Mouse (Mus musculus) erythroblast, adult 5-6 weeks (primary cell): ENCODE results near the gene Cela3b. TPM values are rescaled to one million over a fixed set of nuclear protein-coding genes. Genes with fewer than 3 reads are reported as not detected.

Source experiments
- ATAC-seq: replicated peaks from 2 replicates; pipeline ENCODE4 v1.8.0; 2016; ENCODE audit warnings: moderate number of reproducible peaks, mild to moderate bottlenecking, moderate TSS enrichment, inconsistent platforms; ENCODE audit not compliant: poor library complexity, low FRiP score, severe bottlenecking
- total RNA-seq, 2 experiments: library from RNA; stranded (forward) in 1 of 2; stranded (reverse) in 1 of 2; fragments of 150-400 nt in 1 of 2; fragments of 200-764, 138-1000 nt in 1 of 2; gene quantifications; 2 replicates each; pipeline versions ENCODE4 v1.2.3 to v1.2.4; 2015 to 2017; ENCODE audit warnings: low replicate concordance in 2 of 2

The Cela3b gene
- total RNA-seq, 2 experiments from 2014 or later = not detected

DNA sequence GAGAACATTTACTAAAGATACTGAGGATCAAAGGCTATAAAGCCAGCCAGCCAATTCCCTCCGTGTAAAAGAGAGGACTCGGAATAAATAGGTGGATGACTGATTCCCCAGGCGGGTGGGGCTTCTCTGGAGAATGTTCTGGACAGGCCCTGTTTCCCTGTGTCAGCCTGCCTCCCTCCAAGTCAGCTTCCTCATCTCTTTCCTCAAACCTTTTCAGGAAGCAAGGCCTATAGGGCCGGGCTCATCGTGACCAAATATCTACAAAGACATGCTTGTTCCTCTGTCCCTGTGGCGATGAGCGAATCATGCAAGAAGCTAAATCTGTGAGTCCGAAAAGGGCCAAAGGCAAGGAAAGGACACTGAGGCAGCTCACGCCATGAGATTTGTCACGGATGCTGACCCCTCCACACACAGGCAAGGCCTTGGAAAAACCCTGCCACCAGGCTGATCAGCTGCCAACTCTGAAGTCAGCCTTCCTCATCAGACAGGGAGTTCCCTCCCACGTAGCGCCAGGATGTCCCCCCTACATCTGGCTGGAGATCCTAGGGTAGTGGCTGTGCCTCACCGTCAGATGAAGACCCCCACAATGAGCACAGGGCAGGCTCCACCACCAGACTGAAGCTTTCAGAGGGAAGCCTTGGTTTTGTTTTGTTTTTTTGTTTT, 34.9 kb upstream of the Cela3b start:
- no peak for ATAC-seq

- ATAC-seq = no peak
These were observed 31.8 kb upstream of the Cela3b start for GRCm38 (mm10) chr4:137461981-137462690.

- no peak for ATAC-seq
These were observed 30.9 kb upstream of the Cela3b start for GRCm38 (mm10) chr4:137461217-137461616.

DNA sequence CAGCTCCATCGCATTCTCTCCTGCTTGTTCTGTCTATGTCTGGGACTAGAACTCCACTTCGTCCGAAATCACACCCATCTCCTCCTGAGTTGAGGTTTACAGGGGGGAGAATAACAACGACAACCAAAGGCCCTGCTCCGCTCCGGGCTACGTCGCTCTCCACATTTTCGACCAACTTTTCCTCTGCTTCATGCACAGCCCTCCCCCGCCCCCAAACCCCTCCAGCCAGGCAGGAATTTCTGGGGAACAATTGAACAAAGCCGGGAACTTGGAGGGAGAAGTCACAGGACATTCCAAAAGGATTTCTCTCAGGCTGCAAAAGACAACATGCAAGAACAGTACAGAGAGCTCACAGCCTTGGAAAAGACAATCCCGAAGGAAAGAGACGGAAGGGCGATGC, 30.3 kb upstream of the Cela3b start:
- ATAC-seq = no peak

GRCm38 (mm10) chr4:137458861-137459260, 28.5 kb upstream of the Cela3b start:
- ATAC-seq = no peak

GRCm38 (mm10) chr4:137458310-137458709, 28.0 kb upstream of the Cela3b start:
- no peak for ATAC-seq

DNA sequence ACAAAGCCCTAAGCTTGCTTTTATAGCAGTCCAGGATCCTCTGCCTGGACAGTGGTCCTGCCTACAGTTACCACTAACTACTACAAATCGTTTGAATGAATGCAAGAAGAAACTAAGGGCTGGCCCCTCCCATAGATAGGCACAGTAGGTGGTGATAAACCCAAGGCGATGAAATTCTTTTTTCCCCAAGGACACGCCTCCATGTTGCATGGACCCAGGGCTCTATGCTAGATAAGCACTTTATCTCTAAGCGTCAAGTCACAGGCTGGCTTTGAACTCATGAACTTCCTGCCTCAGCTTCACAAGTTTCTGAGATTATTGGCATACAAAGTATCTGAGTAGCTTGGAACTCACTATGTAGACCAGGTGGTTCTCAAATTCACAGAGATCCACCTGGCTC, 27.0 kb upstream of the Cela3b start:
- ATAC-seq = no peak

DNA sequence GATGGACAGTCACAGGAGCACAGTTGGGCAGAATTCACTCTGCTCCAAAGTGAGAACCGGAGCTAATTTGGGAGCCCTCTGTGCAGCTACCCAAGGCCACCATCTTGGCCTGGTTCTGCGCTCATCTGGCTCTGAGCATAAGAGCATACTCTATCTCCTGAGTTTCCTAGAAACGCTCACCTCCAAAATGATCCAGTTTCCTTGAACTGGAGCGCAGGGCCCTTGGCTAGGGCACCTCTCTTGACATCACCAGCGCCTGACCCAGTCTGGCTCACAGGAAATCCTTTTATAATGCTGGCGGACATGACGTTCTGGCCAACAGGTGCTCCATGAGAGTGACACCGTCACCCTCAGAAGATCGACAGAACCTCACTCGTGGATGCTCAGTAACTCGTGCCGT, 26.2 kb upstream of the Cela3b start:
- no peak for ATAC-seq

DNA sequence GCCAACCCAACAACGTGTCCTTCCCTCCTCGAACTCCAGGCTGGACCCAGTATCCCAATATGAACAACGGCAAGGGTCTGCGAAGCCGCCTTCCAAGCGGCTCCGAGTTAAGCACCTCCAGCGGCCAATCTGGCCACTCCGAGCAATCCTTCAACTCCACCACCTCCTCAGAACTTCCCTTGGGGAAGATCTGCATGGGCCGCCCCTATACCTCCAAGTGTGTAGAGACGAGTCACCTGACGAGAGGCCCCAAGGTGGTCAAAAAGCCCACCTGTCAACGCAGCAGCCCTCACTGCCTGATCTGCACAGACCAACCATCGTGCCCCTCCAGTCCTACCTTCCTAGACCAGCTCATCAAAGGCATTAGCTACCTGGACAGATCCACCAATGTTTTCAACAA, 24.2 kb upstream of the Cela3b start:
- ATAC-seq = no peak

GRCm38 (mm10) chr4:137453234-137453767, 23.0 kb upstream of the Cela3b start, which contains the start of gene 1700013G24Rik:
Gene 1700013G24Rik, plus strand, starts transcription at chr4:137453284.
- no peak for ATAC-seq

DNA sequence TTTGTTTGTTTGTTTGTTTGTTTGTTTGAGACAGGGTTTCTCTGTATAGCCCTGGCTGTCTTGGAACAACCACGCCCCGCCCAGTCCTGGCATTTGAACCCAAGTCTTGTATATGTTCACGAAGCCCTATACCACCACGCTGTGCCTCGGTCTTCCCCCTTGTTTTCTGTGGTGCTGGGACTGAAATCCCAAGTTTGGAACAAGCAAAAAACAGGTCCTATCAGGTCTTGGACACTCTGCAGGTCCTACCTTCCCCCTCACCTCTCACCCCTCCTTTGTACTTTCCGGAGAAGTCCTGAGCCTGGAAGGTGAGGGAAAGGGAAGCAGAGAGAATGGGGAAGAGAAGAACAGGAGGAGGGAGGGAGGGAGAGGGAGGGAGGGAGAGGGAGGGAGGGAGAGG, 21.9 kb upstream of the Cela3b start:
- ATAC-seq = no peak

DNA sequence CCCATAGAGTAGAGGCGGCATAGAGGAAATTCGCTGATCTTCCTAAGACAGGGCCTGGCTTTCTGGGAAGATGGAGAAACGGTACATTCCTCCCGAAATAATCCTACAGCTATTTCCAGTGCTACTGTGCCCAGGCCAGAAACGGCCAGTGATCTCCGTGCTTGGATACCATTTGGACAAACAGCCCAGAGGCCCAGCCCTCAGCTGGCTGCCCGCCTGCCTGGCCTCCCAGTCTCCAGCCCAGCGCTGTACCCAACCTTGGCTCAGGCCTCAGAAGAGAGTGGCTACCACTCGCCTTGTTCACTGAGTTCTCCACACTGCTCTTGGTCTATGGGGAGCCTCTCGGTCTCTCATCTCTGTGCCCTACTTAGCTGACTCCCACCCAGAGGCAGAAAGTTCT, 19.4 kb upstream of the Cela3b start:
- ATAC-seq = no peak

- ATAC-seq = no peak
These were observed 18.8 kb upstream of the Cela3b start for GRCm38 (mm10) chr4:137449132-137449531.

DNA sequence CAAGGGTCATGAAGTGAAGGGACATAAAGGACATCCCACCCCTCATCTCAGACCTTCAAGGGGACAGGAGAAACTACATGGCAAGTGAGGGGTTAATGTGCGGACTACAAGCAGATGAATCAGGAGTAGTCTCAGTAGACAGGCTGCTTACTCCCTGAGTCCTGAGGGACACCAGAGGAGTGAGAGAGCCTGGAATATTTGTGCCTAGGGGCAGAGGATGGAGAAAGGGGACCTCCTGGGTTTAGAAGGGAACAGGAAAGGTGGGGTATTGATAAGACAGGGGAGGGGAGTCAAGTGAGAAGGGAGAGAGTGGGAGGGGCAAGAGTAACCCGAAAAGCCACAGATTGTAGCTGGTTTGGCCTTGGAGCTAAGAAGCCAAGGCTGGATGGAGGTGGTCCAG, 18.3 kb upstream of the Cela3b start:
- no peak for ATAC-seq

DNA sequence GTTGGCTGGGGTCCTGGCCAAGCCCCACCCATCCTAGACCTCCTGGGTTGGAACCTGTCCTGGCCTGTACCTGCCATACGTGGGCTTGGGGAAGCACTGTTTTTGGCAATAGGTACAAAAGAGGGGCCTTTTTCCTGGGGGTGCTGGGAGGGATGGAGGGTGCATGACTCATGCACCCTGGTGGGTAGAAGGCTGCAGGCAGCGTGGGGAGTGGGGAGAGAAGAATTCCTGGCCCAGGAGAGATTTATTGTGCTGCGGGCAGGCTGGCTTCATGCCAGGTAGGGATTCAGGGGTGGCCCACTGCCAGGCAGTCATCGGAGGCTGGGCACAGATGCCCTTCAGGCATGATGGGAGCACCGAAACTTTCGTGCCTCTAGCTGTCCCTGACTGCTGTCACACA, 17.9 kb upstream of the Cela3b start:
- ATAC-seq = no peak

DNA sequence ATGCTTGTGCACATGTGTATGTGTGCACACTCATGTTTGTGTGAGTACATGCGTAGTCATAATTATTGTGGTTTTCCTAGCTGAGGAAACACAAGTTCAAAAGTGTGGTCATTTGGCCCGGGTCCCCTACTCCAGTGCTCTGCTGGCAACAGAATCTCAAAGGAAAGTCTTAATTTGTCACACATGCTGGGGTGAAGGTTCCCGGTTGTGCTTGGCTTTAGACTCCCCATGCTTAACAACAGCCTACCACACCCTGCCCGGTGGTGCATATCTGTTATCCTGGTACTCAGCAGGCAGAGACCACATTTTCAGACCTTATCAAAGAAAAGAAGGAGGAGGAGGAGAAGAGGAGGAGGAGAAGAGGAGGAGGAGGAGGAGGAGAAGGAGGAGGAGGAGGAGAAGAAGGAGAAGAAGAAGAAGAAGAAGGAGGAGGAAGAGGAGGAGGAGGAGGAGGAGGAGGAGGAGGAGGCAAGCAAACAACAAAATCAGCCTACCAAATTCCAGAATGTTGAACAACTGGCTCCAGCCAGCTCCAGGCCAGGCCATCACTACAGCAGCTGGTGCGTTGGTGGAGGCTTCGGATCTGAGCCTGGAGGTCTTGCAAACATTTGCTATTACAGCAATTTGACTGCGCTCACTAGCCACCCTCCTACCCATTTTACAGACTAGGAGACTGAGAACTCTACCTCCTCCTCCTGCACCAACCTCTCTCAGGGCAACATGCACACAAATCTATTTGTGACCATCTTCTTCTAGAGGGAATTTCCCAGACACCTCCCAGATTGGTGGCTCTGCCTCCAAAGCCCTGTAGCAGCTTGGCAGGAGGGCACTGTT, 17.2 kb upstream of the Cela3b start:
- ATAC-seq = peak; percentile 56; the same call in 1 of the 2 replicates

DNA sequence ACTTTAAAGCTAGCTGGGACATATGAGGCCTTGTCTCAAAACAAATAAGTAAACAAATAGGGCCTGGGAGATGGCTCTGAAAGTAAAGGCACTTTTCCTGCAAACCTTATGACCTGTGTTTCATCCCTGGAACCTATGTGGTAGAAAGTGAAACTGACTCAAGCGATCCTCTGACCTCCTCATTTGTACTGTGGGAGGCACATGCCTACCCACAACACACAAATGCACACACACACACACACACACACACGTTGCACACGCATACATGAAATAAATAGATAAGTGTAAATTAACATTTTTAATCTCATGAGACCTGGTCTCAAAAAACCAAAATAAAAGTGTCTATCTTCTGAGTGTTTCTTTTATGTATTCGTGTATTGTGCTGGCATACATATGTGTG, 15.5 kb upstream of the Cela3b start:
- ATAC-seq = no peak

DNA sequence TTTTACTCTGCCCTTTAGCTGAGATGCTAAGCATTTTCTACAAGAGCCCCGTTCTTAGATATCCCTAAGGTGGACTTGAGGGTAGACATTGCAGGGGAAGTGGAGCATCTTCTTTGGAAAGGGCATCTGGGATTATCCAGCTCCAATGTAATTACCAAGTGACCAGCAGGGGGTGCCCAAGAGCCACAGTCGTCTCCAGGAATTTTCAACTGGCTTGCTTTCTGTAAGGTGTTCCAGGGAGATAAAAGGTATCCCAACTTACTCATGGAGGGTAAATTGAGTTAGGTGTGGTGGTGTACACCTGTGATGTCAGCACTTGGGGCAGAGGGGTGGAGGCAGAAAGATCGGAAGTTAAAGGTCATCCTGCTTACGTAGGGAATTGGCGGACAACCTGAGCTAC, 13.3 kb upstream of the Cela3b start:
- peak; percentile 50; the same call in 1 of the 2 replicates for ATAC-seq

DNA sequence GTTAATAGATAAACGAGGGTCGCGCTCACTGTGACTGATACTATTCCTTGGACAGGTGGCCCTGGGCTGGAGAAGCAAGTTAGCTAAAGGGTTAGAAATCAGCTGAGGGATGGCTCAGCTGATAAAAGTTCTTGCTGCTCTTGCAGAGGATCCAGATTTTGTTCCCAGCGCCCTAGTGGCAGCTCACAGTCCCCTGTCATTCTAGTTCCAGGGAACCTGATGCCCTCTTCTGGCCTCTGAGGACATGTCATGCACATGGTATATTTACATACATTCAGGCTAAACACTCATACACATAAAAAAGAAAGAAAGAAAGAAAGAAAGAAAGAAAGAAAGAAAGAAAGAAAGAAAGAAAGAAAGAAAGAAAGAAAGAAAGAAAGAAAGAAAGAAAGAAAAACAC, 11.0 kb upstream of the Cela3b start:
- no peak for ATAC-seq

DNA sequence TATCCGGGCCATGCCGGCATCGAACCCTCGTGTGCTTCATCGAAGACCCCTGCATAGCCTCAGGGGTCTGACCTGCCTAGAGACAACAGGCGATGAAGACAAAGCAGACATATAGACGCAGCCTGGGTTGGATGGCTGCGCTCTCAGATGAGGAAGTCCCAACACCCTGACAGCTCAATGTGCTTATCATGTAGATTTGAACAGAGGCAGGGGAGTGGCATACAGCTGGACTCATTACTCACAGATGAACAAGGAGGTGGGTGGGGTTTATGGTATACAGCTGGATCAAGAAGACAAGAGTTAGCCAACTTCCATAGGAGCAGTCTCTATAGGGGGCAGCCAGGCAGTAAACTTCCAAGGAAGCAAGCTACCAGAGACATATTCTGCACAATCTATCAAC, 8.5 kb upstream of the Cela3b start:
- peak; percentile 89 for ATAC-seq
